Mouse (Mus musculus) spleen, postnatal 4 days (tissue): ENCODE measurements around the gene Plpp3.

Source experiments
- DNase-seq, 2 experiments: peaks; one replicate each; pipeline ENCODE4 v3.0.0; 2022; ENCODE audit warnings: low spot score in 2 of 2

Gene Plpp3

GRCm38 (mm10) chr4:105157276-105158168, at the start of gene Plpp3:
TSS of gene Plpp3 (plus strand) at chr4:105157347.
- DNase-seq = peak; percentile 23 to 66

- DNase-seq = no peak
Observed at GRCm38 (mm10) chr4:105107943-105108640, 49.1 kb upstream of the Plpp3 start.

GRCm38 (mm10) chr4:105108641-105109198, 48.4 kb upstream of the Plpp3 start:
- DNase-seq = no peak

- DNase-seq = peak; percentile 22 to 71
Observed at GRCm38 (mm10) chr4:105109199-105109989, 47.8 kb upstream of the Plpp3 start, which contains the start of gene Prkaa2. TSS of gene Prkaa2 (minus strand) at chr4:105109890.

- DNase-seq = no peak
Observed at GRCm38 (mm10) chr4:105109990-105110683, 47.0 kb upstream of the Plpp3 start.

- no peak for DNase-seq
Observed at GRCm38 (mm10) chr4:105110684-105111035, 46.5 kb upstream of the Plpp3 start.

GRCm38 (mm10) chr4:105111770-105112169, 45.4 kb upstream of the Plpp3 start:
- peak in 1 of 2 experiments; percentile 22 for DNase-seq

GRCm38 (mm10) chr4:105113042-105113441, 44.1 kb upstream of the Plpp3 start:
- DNase-seq = no peak

GRCm38 (mm10) chr4:105113468-105113867, 43.7 kb upstream of the Plpp3 start:
- no peak for DNase-seq

- DNase-seq = no peak
Observed at GRCm38 (mm10) chr4:105121081-105121480, 36.1 kb upstream of the Plpp3 start.

GRCm38 (mm10) chr4:105122429-105122828, 34.7 kb upstream of the Plpp3 start:
- DNase-seq = peak in 1 of 2 experiments; percentile 18

- no peak for DNase-seq
Observed at GRCm38 (mm10) chr4:105129212-105129611, 27.9 kb upstream of the Plpp3 start.

- no peak for DNase-seq
Observed at GRCm38 (mm10) chr4:105131756-105132314, 25.3 kb upstream of the Plpp3 start.

GRCm38 (mm10) chr4:105133350-105134050, 23.6 kb upstream of the Plpp3 start:
- no peak for DNase-seq

- no peak for DNase-seq
Observed at GRCm38 (mm10) chr4:105149492-105149891, 7.7 kb upstream of the Plpp3 start.

- no peak for DNase-seq
Observed at GRCm38 (mm10) chr4:105151911-105152690, 5.0 kb upstream of the Plpp3 start.

- DNase-seq = no peak
Observed at GRCm38 (mm10) chr4:105153227-105153626, 3.9 kb upstream of the Plpp3 start.

- DNase-seq = no peak
Observed at GRCm38 (mm10) chr4:105156281-105156680, 866 bp upstream of the Plpp3 start.

GRCm38 (mm10) chr4:105156955-105157275, 232 bp upstream of the Plpp3 start:
- no peak for DNase-seq
